Mouse (Mus musculus): ENCODE measurements around the gene D930048N14Rik. TPM values are rescaled to one million over a fixed set of nuclear protein-coding genes. Genes with fewer than 3 reads are reported as not detected.

Gene D930048N14Rik
- total RNA-seq, 1 experiment from 2014 or later: 3.5 TPM

- DNase-seq: no peak
These were observed 52.1 kb downstream of the D930048N14Rik start for GRCm38 (mm10) chr11:51702831-51703230.

DNA sequence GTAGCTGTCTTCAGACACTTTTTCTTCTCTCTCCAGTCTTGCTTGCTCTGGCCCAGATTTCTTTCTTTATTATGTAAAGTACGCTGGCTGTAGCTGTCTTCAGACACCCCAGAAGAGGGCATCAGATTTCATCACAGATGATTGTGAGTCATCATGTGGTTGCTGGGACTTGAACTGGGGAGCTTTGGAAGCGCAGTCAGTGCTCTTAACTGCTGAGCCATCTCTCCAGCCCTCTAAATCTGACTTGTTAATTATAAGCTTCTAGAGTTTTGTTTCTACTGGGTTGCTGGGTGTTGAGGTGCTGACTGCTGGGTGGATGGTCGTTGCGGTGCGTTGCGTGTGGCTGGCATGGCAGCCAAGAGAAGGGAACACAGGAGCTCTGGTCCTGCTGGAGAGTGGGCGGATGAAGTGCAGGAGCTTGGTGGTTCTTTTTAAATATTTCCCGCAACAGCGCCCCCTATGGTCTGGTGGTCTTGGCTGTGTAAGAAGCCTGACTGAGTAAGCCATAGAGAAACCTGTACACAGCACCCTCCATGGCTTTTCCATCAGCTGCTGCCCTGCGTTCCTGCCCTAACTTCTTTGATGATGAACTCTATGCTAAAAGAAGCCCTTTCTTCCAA lies 52.7 kb downstream of the D930048N14Rik start:
- no peak for DNase-seq

DNA sequence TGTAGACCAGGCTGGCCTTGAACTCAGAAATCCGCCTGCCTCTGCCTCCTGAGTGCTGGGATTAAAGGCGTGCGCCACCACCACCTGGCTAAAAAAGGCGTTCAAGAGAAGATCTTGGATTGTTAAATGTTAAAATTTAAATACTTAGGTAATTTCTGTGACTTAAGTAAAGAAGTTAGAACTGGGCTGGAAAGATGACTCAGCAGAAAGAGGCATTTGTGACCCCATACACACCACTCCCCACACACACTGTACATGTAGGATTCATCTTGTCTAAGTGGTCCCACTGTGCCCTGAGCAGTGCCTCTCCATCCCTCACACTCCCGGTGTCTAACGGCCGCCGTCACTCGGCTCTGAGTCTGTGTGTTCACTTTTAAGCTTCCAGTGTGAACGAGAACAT lies 55.7 kb downstream of the D930048N14Rik start:
- DNase-seq: no peak

- DNase-seq: no peak
These were observed 56.3 kb downstream of the D930048N14Rik start for GRCm38 (mm10) chr11:51707080-51707479.

Other genes starting within 250 kb of the D930048N14Rik start
- 40.0 and 41.3 TPM in 2 replicates for gene Phykpl, start 66.2 kb upstream of the D930048N14Rik start, total RNA-seq (2021)
- gene Hnrnpab, start 44.1 kb upstream of the D930048N14Rik start, total RNA-seq (2021): 304 and 331 TPM in 2 replicates
- 68.0 and 76.9 TPM in 2 replicates for gene Nhp2, start 31.2 kb upstream of the D930048N14Rik start, total RNA-seq (2021)
- 54.7 and 55.8 TPM in 2 replicates for gene Rmnd5b, start 15.1 kb upstream of the D930048N14Rik start, total RNA-seq (2021)
- 11.1 and 13.7 TPM in 2 replicates for gene N4bp3, start 112 bp upstream of the D930048N14Rik start, total RNA-seq (2021)
- gene 0610009B22Rik, start 37.9 kb downstream of the D930048N14Rik start, total RNA-seq (2021): 55.1 and 58.2 TPM in 2 replicates
- 33.8 and 41.2 TPM in 2 replicates for gene Sec24a, start 112.7 kb downstream of the D930048N14Rik start, total RNA-seq (2021)
- 93.6 and 96.4 TPM in 2 replicates for gene Sar1b, start 112.7 kb downstream of the D930048N14Rik start, total RNA-seq (2021)
- 16.3 and 19.8 TPM in 2 replicates for gene Jade2, start 206.7 kb downstream of the D930048N14Rik start, total RNA-seq (2021)